Mouse (Mus musculus) right cerebral cortex, postnatal 10 days (tissue): Measurements from ENCODE around the gene AA467197.

ENCODE experiments used
- DNase-seq, 2 experiments: peaks; one replicate each; pipeline ENCODE4 v3.0.0; 2021; ENCODE audit warnings: low spot score in 2 of 2

The AA467197 gene

DNA sequence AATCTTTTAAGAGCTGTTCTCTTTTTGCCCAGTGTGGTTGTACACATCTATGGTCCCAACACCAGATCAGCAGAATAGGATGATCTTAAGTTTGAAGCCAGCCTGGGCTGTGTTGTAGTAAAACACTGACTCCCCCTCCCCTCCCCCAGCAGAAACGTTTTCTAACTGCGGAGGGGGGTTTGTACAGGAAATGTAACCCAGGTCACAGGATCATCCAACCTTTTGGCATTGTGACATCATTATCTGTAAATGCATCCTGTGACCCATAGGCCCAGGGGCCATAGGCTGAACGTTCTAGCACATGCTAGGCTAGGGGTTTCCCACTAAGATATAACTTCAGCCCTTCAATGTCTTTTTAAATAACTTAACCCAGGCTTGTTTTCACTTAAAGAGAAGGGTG is at the start of gene AA467197:
TSS of gene AA467197 (plus strand) at position 301 of the 400 bp plus-strand sequence.
- no peak for DNase-seq

GRCm38 (mm10) chr2:122587861-122588519 is 48.8 kb upstream of the AA467197 start:
- peak; percentile 37 to 65 for DNase-seq

DNA sequence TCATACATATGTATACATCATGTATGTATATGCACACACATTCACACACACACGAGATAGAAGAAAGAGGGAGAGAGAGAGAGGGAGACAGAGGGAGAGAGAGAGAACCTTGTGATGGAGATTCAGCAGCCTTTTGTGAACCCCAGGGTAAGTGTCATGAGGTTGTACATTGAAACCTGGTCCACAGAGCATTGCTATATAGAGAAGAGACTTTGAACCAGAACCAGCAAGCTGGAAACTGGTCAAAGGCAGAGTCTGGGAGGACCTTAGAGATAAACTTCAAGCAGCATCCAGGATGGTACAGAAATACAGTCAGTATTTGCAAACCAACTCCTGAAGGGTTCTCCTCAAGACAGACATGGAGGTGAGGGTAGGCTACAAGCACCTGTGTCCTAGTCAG is 46.4 kb upstream of the AA467197 start:
- DNase-seq, result no peak

DNA sequence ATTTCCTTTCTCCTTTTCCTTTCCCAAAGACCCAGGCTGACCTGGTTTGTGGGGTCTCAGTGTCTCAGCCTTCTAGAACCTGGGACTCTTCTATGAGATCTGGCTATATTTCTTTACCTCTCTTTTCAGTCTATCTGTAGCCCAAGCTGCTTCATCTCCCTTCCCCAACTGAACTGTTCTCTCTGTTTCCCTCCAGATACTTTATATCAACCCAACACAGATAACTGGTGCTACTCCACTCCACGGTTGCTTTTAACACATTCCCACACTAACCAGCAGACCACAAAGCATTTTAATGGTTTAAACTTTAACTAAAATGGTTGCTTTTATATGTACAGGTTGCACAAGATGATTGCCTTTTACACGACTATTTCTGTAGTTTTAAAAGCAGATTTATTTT is 45.6 kb upstream of the AA467197 start:
- no peak for DNase-seq

- no peak for DNase-seq
Measured at GRCm38 (mm10) chr2:122595461-122595860, 41.3 kb upstream of the AA467197 start.

DNA sequence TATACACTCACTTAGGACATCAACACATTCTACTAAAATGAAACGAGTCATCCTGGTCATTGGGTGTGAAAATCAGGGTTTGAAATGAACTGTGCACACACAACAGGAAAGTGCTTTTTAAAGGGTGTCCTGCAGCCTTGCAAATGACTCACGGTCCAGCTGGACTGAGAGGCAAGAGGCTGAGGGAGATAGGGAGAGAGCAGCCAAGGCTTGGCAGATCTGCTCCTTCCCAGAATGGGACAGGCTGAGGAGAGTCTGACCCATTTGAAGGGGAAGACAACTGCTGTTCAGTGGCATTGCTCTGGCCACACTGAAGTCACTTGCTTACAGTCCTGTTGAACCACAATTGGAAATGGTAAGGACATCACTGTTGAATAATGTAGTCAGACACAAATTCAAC is 37.0 kb upstream of the AA467197 start:
- DNase-seq, result no peak

DNA sequence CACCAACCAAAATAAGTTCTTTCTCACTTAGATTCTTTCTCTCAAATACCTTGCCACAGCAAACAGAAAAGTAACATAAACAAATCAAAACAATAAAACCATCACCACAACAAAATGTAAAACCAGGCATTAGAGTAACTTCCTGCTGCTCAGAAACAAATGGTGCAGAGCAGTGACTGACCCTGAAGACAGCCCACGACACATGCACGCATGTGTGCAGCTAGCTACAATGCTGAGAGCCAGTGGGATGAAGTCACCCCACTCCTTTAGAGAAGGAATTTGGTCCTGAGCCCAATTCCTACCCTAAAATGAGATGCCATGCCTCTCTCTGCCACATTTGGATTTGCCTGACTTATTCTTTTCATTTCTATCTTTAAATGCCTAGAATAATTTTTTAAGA is 35.4 kb upstream of the AA467197 start:
- DNase-seq, result no peak

DNA sequence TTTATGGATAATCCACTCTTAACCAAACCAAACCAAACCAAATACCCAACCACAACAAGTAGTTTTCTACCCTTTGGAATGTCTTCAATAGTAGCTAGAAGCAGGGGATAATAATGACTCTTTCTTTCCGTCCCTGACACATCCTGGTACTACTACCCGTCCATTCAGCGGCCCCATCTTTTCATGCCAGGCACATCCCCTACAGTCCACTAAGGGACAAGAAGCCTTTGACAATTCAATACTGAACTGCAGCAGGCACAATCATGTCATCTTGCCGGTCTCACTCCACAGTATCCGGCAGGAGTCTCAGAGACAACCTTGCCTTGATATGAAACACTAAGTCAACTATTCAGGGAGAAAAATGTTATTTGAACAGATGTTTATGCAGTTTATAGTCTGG is 31.0 kb upstream of the AA467197 start:
- peak; percentile 67 to 69 for DNase-seq

GRCm38 (mm10) chr2:122608820-122609219 is 28.0 kb upstream of the AA467197 start:
- DNase-seq, result no peak

DNA sequence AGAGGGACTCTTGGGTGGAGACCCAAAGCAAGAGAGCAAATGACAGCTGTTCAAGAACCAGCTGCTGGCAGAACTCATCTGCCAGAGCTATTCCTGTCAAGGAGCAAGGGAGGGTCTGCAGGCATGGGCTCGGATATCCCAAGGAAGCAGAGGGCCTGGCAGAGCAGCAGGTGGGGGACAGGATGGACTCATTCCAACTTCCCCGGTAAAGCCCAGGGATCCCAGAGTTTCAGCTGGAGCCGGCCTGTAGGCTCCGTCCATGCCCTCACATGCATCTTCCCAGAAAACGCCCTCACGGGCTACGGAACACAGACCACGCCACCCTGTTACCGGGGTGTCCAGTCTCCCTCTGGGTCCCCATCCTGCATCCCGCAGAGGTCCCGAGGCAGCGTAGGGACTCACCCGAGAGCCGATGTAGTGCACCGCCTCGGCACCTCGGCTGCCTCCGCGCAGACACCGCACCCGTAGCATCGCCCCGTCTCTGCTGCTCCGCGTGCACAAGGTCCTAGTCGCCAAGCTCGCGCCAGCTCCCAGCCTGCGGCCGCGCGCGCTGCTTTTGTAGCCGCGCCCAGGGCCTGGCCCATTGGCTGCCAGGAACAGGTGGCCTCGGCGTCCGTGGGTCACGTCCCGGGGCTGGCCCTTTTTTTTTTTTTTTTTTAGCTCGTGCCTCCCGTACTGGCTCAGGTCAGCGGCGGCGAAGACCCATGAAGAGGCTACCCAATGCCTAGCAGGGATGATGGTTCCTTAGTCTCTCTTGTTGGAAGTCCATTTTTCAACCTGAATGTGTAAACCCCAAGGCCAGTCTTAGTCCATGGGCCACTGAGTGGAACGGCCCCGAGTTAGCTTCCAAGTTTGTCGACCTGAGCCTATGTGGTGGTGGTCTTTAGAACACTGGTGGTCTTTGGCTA is 25.8 kb upstream of the AA467197 start, which contains the start of gene Gatm:
TSS of gene Gatm (minus strand) at position 558 of the 908 bp plus-strand sequence.
- peak; percentile 86 to 90 for DNase-seq

DNA sequence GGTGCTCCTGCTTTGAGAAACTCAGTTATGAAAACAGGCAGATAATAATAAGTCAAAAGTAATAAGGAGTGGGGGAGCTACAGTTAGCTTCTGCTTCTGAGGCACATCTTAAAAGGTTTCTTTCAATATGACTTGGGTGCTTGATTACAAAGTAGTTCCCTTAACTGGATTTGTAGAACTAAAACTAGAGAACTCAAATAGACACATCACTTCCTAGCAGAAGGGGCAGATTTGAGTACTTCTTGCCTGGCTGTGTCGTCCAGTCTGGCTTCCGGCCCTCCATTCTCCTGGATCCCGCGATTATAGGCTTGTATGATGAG is 25.2 kb upstream of the AA467197 start:
- DNase-seq, result no peak

GRCm38 (mm10) chr2:122616237-122616636 is 20.5 kb upstream of the AA467197 start:
- peak in 1 of 2 experiments; percentile 33 for DNase-seq

DNA sequence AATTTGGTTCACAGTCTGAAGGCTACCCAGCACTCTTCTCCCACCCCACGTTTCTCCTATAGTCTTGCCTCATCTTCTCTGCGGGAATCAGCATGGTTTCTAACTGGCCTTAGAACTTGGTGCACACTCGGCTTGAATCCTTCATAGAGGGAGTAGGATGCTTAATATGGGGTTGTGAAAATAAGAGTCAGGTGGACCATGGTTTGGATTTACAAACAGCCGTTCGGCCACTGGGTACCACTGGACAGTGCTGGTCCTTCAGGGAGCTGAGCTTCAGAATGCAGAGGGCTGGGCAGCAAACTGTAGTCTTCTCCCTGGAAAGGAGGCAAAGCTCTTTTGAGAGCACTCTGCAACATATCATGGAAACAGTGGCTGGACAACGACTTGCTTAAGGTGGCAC is 19.0 kb upstream of the AA467197 start:
- no peak for DNase-seq

DNA sequence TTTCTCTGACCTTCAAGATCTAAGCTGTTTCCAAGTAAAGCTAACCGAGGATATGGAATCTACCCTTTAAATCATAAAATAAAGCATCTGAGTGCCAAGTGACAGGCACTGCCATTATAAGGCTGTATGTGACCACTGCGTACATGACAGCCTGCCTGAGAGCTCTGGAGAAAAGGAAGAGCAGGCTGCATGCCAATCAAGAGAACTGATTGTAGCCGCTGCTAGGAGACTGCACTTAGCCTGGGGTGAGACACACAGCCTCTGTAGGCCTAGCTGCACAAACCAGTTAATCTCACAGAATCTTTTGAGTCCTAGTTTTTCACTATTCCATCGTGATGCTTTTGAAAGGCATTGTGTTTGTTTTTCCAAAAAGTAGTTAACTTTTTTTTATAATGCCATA is 18.1 kb upstream of the AA467197 start:
- no peak for DNase-seq

DNA sequence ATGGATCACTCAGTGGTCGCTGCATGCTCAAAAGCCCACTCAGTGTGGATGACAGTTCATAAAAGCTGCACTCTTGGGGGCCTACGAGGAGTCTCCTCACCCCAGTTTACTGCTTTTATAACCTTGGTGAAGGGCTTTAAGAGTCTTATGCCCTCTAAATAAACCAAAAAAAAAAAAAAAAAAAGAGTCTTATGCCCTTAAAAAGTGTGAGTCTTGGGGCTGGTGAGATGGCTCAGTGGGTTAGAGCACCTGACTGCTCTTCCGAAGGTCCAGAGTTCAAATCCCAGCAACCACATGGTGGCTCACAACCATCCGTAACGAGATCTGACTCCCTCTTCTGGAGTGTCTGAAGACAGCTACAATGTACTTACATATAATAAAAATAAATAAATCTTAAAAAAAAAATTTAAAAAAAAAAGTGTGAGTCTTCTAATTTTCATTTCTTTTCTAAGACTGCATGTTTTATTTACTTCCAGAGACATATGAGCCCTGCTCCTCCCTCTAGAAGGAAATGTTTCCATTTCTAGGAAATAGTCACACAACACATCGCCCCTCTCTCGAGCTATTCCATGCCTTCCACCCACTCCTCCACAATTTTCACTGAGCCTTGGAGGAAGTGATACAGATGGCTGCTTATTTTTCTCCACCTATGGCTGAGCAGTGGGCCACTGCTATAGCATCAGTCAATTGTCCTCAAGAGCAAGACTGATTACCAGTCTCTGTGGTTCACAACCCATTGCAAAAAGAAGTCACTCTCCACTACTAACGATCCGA is 15.3 kb upstream of the AA467197 start:
- DNase-seq, result no peak

DNA sequence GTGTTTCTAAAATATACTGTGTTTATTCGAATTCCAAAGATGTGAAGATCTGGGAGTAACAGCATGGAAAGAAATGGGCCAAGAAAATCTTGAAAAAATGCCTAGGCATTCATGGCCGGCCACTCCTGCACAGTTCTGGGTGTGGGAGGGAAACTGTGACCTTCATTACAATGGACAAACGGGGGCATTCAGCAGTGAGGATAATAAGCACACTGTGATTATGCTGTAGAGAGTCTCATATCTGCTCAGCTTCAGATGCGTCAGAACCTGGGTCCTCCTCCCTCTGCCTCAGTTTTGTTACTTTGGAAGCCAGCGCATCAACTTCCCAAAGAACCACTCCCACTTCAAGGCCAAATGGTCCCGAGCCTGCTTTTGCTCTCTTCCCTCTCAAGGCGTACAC is 10.9 kb upstream of the AA467197 start:
- DNase-seq, result no peak

GRCm38 (mm10) chr2:122628976-122629375 is 7.8 kb upstream of the AA467197 start:
- DNase-seq, result peak; percentile 89

DNA sequence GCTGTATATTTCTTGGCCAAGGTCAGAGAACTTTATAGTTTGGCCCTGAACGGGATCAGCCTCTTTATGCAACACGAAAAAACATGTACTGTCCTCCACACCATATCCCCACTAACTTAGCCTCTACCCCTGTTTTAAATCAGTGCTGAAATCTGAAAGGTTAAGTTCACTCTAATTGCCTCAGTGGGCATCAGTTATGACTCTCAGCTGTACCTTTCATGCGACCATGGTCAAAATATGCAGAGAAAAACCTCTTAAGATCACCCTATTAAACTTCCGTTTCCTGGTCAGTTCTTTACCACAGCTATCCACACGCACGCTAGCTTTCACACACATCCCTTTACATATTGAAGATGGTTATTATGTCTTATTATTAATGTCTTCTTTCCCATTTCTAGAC is 6.9 kb upstream of the AA467197 start:
- DNase-seq, result no peak

DNA sequence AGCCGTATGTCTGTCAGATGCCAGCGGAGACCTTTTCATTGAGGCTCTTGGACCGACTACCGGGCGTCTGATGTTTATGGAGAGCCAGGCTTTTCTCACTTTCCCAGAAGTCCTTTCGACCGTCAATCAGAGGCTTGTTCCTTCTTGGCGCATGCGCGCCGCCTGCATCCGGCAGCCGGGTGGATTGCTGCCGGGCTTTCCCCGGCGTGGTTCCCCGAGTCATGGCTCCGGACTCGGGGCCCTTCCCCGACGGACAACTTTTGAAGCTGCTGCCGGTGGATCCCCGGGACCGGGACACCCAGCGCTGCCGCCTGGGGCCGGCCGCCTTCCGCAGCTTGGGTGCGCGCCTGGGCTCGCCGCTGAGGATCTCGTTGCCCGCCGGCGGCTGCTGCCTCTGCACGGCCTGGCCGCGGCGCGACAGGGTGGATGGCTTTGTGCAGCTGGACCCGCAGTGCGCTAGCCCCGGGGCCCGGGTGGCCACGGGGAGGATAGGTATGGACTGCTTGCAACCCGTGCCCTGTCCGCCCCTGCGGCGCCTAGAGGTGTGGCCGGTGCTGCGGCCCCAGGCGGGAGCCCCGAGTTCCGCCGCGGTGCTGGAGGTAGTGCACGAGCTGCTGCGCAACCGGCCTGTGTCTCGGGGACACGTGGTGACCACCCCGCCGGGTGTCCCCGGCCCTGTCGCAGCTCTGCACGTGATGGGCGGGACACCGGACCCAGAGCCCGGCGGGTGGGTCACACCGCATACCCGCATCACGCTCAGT is 6.1 kb upstream of the AA467197 start:
- peak; percentile 94 to 95 for DNase-seq

GRCm38 (mm10) chr2:122631226-122631801 is 5.5 kb upstream of the AA467197 start:
- peak; percentile 46 to 47 for DNase-seq

DNA sequence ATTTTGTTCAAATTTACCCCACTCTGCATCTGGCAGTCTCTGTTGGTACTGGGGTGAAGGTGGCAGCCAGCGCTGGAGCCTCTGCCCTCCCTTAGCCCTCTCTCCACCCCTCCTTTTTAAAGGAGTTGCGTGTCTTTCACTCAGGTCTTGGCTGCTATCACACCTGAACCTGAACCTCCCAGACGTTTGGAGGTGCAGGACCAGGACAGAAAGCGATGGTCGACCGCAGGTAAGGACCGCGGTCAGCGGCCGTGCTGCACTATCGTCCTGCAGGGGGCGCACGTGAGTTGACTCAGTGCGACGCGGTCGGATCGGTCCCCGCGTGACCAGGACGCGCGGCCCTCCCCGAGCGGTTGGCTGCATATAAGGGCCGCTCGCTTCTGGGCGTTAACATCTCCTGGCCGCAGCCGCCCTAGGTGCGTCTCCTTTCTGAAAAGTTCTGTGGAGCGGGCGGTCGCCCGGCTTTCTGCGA is 776 bp downstream of the AA467197 start:
- peak; percentile 54 to 73 for DNase-seq
